Mouse (Mus musculus): ENCODE measurements around the gene U2af1. TPM values are rescaled to one million over a fixed set of nuclear protein-coding genes. Genes with fewer than 3 reads are reported as not detected.
"Not testable (repeated sequence)": the region's sequence is repeated elsewhere in the genome, so short reads cannot be mapped to it uniquely, and the experiment has no call there.

U2af1 gene
- 196 and 202 TPM in 2 replicates for polyA plus RNA-seq (2015; fragmentation: Nextera tagmentation; extraction: Ambion mirVana)

DNA sequence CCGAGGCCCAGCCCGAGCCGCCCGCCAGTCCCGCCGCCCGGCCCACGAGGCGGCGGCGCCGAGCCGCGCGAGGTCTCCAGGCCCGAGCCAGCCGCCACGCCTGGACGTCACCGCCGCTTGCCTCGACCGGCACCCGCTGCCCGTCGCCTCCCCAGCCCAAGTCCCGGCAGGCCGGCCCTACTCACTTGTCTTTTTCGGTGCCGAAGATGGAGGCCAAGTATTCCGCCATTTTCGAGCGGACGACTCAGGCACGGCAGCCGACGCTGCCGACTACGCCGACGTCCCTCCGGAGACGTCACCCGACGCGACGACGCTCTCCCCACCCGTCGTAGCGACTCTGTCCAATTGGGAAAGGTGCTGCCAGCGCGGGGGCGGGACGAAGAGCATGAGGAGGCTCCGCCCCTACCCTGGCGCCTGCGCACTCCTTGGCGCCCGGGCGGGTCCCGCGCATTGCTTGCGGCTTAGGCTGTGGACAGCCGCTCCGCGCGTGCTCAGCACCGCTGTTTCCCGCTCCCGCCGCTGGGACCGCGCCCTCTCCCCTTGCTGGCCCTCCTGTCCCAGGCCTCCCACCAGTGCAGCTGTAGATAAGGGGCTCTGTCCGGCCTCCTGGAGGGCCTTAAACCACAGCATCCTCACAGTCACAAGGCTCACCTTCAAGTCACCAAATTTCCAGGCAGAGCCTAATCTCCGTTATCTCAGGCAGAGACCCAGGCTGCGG lies at the start of gene U2af1:
Gene U2af1 (minus strand): TSS at position 425 of the 718 bp plus-strand sequence.
- peak; percentile 99 for ATAC-seq (ENCODE audit: low FRiP score, low read depth)
- Histone ChIP-seq H3K9me3 (no peaks in the 10 kb centered on the region), H3K36me3 (peaks cover 19% of the 10 kb centered on the region), H3K4me3 (peak within 1 kb of the TSS; percentile 96), H3K4me2 (peak within 1 kb of the TSS; percentile 81), H3K27me3 (no peaks in the 10 kb centered on the region), H3K4me1 (replicated peaks) (peaks cover 26% of the 10 kb centered on the region), H3K9ac (peak within 1 kb of the TSS; percentile 96), H3K27ac (replicated peaks) (peak within 1 kb of the TSS; percentile 91)
- under 1% methylated on average over 74 of the region's 77 CpGs for WGBS

DNA sequence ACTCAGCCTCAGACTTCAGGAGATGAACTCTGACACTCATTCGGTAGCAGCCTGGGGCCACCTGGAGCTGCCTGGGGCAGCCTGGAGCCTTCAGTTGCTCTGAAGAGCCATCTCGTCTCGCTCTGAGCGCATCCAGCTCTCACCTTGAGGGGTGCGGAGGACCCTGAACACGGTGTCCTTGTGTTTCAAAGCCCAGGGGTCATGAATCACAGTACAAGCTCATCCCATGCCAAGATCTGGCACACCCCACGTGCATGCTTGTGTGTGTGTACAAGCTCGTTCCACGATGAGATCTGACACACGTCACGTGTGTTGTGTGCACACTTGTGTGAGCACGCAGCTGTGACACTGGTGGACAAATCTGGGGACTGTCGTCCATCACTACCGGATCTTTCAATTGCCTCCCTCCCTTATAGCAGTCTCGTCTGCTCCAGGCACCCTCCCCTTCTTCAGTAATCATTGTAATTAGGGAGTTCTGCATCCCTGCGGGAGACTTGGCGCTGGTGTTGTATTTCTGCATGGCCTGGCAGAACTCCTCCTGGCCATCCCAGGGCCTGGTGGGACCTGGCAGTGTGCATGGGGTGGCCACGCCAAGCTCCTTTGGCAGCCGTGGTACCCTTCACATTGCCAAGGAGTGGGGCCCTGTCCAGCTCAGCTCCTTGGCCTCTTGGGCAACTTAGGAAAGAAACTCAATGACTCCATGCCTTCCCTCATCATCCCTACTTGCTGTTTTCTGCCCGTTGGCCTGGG lies 46.8 kb upstream of the U2af1 start:
- H3K4me1 ChIP-seq (replicated peaks), result peaks cover 9% of the 10 kb centered on the region
- ATAC-seq (ENCODE audit: low FRiP score, low read depth), result peak; percentile 69
- H3K27me3 ChIP-seq, result no peaks in the 10 kb centered on the region
- H3K4me2 ChIP-seq, result no peak overlapping the region
- no peaks in the 10 kb centered on the region for H3K9me3 ChIP-seq
- 57% methylated on average over 20 of the region's 20 CpGs for WGBS
- no peak overlapping the region for H3K9ac ChIP-seq
- no peak overlapping the region for H3K27ac ChIP-seq (replicated peaks)
- no peaks in the 10 kb centered on the region for H3K36me3 ChIP-seq
- H3K4me3 ChIP-seq, result no peak overlapping the region

DNA sequence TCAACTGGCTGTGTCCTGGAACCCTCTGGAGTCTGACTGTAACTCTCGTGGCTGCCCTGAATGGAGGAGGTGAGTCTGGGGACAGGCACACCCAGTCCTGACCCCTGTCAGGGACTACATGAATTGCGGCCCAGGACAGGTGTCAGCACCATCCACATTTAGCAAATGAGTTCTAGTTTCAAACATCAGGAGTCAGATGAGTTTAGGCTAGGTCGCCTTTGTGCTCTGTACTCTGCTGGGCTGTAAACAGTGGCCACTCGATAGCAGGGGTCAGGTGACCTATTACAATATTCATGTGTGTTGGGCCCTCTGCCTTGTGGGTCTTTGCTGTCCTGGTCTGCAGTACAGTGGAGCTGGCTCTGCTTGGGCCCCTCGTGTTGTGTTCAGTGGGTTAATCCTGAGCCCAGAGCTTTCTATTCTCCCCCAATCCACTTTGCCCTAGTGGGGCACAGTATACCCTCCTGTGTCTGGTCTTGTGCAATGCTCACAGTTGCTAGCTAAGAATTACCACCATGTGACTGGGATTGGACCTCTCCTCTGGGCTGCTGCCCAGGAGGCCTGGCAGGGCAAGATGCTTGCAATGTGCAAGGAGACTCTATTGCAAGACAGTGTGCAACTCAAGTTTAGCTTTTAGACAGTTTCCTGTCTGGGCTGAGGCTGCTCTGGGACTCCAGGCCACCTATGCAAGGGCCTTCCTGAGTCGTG lies 44.7 kb upstream of the U2af1 start:
- no peaks in the 10 kb centered on the region for H3K9me3 ChIP-seq
- peaks cover 15% of the 10 kb centered on the region for H3K4me1 ChIP-seq (replicated peaks)
- no peak overlapping the region for H3K4me2 ChIP-seq
- H3K27me3 ChIP-seq, result no peaks in the 10 kb centered on the region
- no peak overlapping the region for H3K27ac ChIP-seq (replicated peaks)
- H3K9ac ChIP-seq, result no peak overlapping the region
- ATAC-seq (ENCODE audit: low FRiP score, low read depth), result no peak
- H3K4me3 ChIP-seq, result no peak overlapping the region
- WGBS, result 81% methylated on average over 6 of the region's 6 CpGs
- no peaks in the 10 kb centered on the region for H3K36me3 ChIP-seq

DNA sequence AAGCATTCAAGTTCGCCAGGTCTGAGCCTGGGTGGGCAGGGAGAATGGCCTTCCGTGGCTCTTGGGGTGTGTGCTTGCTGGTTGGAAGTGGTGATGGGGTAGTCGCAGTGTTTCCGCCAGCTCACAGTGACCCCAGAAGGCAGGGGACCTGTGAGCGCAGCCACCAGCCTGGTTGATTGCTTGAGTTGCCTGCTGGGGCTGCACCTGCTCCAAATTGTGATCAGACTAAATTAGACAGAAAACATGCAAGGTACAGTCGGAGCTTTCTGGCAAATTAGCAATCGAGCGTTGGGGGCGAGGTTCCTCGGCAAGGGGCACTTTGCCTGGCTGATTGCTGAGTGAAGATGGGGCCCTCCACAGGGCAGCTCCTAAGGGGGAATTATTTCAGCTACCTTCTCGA lies 39.7 kb upstream of the U2af1 start:
- Histone ChIP-seq H3K27ac (replicated peaks) (peak overlapping the region; percentile 7; the same call in 1 of the 2 replicates), H3K4me3 (no peak overlapping the region), H3K36me3 (no peaks in the 10 kb centered on the region), H3K4me1 (replicated peaks) (peaks cover 17% of the 10 kb centered on the region), H3K27me3 (no peaks in the 10 kb centered on the region), H3K9ac (no peak overlapping the region), H3K4me2 (no peak overlapping the region), H3K9me3 (no peaks in the 10 kb centered on the region)
- 55% methylated on average over 11 of the region's 11 CpGs for WGBS
- peak; percentile 34; the same call in 1 of the 2 replicates for ATAC-seq (ENCODE audit: low FRiP score, low read depth)

DNA sequence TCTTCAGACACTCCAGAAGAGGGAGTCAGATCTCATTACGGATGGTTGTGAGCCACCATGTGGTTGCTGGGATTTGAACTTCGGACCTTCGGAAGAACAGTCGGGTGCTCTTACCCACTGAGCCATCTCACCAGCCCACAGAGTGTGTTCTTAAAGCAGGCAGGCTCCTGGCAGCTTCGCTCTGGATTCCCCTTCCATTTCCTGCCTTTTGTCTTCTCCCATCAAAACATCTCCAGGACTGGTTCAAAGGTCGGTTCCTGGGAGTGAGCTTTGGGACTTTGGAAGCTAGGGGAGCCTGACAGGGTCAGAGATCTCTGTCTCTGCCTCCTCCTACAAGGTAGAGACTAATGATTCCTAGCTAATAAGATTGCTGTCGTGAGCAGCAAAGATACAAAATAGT lies 36.7 kb upstream of the U2af1 start:
- ATAC-seq (ENCODE audit: low FRiP score, low read depth); H3K4me2 ChIP-seq; H3K4me3 ChIP-seq; H3K27me3 ChIP-seq; H3K9ac ChIP-seq; H3K27ac ChIP-seq (replicated peaks); H3K36me3 ChIP-seq; H3K9me3 ChIP-seq: not testable (repeated sequence)
- peaks cover 23% of the 10 kb centered on the region for H3K4me1 ChIP-seq (replicated peaks)
- 87% methylated on average over 7 of the region's 7 CpGs for WGBS

DNA sequence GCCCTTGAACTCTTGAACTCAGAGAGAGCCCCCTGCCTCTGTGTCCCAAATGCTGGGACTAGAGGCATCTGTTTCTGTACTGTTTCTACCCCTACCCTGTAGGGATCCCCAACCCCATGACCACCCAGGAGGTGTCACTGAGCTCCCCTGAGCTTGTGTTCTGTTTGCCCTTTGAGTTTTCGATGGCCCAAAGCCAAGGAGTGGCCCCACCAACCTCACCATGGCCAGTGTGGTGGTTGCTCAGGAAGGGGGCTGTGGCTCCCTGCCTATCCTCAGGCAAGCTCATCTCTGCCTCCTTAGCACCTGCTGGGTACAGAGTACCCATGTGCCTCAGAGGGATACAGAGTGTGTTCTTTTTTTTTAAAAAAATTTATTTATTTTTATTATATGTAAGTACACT lies 36.3 kb upstream of the U2af1 start:
- H3K4me2 ChIP-seq, result no peak overlapping the region
- H3K9me3 ChIP-seq, result no peaks in the 10 kb centered on the region
- no peak overlapping the region for H3K9ac ChIP-seq
- ATAC-seq (ENCODE audit: low FRiP score, low read depth), result no peak
- no peaks in the 10 kb centered on the region for H3K27me3 ChIP-seq
- no peak overlapping the region for H3K4me3 ChIP-seq
- no peak overlapping the region for H3K27ac ChIP-seq (replicated peaks)
- peaks cover 23% of the 10 kb centered on the region for H3K4me1 ChIP-seq (replicated peaks)
- 100% methylated on average over 1 of the region's 1 CpGs for WGBS
- H3K36me3 ChIP-seq, result no peaks in the 10 kb centered on the region

DNA sequence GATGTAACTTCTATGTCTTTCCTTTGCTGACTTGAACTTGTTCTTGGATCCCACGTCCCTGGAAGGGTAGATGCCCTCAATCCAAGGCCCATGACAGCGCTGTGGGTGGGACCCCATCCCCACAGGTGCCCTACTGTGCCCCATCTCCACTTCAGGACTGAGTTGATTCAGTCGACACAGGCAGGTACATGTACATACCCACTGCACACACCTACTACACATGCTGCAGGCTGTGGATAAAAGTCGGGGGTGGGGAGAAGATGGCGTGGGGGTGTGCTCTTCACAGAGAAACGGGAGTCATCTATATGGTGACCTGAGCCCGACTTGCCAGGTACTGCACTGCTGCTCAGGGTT lies 35.3 kb upstream of the U2af1 start:
- peaks cover 22% of the 10 kb centered on the region for H3K4me1 ChIP-seq (replicated peaks)
- ATAC-seq (ENCODE audit: low FRiP score, low read depth), result no peak
- H3K4me2 ChIP-seq, result no peak overlapping the region
- no peaks in the 10 kb centered on the region for H3K9me3 ChIP-seq
- no peak overlapping the region for H3K27ac ChIP-seq (replicated peaks)
- WGBS, result 76% methylated on average over 7 of the region's 7 CpGs
- H3K36me3 ChIP-seq, result no peaks in the 10 kb centered on the region
- H3K4me3 ChIP-seq, result no peak overlapping the region
- no peaks in the 10 kb centered on the region for H3K27me3 ChIP-seq
- no peak overlapping the region for H3K9ac ChIP-seq

DNA sequence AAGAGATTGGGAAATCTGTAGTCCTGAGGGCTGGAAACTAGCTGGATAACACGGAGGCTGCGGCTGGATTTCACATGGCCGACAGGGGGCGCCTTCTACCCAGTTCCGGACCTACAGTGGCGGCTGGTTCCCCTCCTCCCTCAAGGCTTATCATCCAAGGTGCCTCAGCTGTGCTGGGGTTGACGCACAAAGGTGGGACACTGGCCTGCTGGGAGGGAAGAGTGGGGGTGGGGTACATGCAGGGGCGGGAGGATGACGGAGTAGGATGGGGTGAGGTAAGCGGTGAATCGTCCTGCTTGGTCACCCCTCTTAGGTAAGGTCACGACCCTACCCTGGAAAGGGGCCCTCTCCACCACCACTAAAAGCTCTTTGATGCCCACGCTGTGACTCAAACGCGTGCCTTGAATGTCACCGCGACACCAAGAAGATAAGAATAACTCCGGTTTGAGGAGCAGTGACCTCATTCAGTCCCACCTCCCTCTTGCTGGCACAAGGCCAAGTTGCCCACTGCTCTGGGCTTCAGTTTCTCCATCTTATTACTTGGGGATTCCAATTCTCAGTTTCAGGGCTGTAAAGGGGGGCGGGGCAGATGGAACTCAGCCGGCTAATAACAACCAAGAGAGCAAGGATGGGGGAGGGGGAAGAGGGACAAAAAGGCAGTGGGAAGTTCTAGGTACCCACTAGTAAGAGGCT lies 34.8 kb upstream of the U2af1 start:
- H3K4me1 ChIP-seq (replicated peaks), result peaks cover 17% of the 10 kb centered on the region
- H3K9me3 ChIP-seq, result no peaks in the 10 kb centered on the region
- no peak overlapping the region for H3K4me3 ChIP-seq
- peak overlapping the region; percentile 36 for H3K4me2 ChIP-seq
- no peak overlapping the region for H3K27ac ChIP-seq (replicated peaks)
- H3K9ac ChIP-seq, result no peak overlapping the region
- WGBS, result 5% methylated on average over 20 of the region's 20 CpGs
- H3K27me3 ChIP-seq, result no peaks in the 10 kb centered on the region
- ATAC-seq (ENCODE audit: low FRiP score, low read depth), result peak; percentile 23; the same call in 1 of the 2 replicates
- no peaks in the 10 kb centered on the region for H3K36me3 ChIP-seq

DNA sequence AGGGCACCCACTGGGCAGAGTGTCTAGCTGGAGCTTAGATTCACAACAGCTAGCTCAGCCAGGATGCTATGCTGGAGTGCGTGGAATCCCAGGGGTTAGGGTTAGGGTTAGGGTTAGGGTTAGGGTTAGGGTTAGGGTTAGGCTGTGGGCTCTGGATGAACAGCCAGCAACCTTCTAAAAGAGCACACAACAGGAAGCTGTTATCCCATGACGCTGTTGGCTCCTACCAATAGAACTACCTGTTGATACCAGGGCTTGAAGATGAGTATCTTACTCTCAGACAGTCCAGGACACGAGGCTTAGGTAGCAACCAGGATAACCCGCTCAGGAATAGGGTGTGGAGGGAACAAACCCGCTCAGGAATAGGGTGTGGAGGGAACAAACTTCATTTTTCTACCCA lies 34.2 kb upstream of the U2af1 start:
- no peak overlapping the region for H3K9ac ChIP-seq
- peak; percentile 3; the same call in 1 of the 2 replicates for ATAC-seq (ENCODE audit: low FRiP score, low read depth)

DNA sequence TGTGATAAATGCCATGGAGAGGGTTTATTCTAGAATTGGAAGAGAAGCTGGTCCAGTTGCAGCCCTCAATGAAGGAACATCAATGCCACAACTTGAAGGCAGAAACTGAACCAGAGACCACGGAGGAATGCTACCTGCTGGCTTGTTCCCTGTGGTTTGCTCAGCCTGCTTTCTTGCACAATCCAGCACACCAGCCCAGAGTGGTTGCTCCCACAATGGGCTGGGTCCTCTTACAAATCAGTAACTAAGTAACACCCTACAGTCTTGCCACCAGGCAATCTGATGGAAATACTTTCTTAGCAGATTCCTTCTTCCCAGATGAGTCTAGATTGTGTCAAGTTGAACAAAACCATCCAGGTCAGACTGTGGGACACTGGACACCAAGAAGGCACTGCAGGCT lies 30.9 kb upstream of the U2af1 start:
- no peak for ATAC-seq (ENCODE audit: low FRiP score, low read depth)
- H3K27me3 ChIP-seq, result no peaks in the 10 kb centered on the region
- 70% methylated on average over 1 of the region's 1 CpGs for WGBS

More for the DNA sequence above, 34.2 kb upstream of the U2af1 start:
- no peaks in the 10 kb centered on the region for H3K27me3 ChIP-seq
- H3K4me2 ChIP-seq, result no peak overlapping the region
- no peaks in the 10 kb centered on the region for H3K9me3 ChIP-seq
- H3K27ac ChIP-seq (replicated peaks), result no peak overlapping the region
- peaks cover 12% of the 10 kb centered on the region for H3K4me1 ChIP-seq (replicated peaks)
- H3K36me3 ChIP-seq, result no peaks in the 10 kb centered on the region
- WGBS, result 38% methylated on average over 5 of the region's 5 CpGs
- no peak overlapping the region for H3K4me3 ChIP-seq

DNA sequence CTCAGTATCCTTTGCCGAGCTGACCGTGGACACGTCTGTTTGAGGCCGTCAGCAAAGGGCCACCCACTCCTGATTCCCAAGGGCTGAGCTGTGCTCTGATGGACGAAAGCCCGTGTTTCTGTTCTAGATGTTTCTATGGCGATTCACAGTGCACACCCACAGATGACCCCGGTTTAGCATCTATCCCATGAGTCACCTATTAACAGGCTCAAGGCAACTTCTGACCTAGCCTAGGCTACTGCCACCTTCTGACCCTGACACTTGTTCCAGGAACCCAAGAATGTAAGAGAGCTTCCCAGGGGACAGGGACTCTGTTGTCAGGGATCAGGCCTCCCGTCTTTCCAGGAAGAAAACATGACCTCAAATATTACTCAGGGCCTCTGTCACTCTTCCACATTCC lies 29.4 kb upstream of the U2af1 start:
- no peak overlapping the region for H3K9ac ChIP-seq
- no peak overlapping the region for H3K4me3 ChIP-seq
- ATAC-seq (ENCODE audit: low FRiP score, low read depth), result no peak
- H3K36me3 ChIP-seq, result no peaks in the 10 kb centered on the region
- H3K4me2 ChIP-seq, result no peak overlapping the region
- H3K9me3 ChIP-seq, result no peaks in the 10 kb centered on the region
- no peak overlapping the region for H3K27ac ChIP-seq (replicated peaks)
- H3K4me1 ChIP-seq (replicated peaks), result peaks cover 17% of the 10 kb centered on the region
- 75% methylated on average over 9 of the region's 9 CpGs for WGBS
- no peaks in the 10 kb centered on the region for H3K27me3 ChIP-seq

More for the DNA sequence above, 30.9 kb upstream of the U2af1 start:
- no peak overlapping the region for H3K4me2 ChIP-seq
- no peaks in the 10 kb centered on the region for H3K9me3 ChIP-seq
- H3K27ac ChIP-seq (replicated peaks), result no peak overlapping the region
- peaks cover 25% of the 10 kb centered on the region for H3K4me1 ChIP-seq (replicated peaks)
- no peak overlapping the region for H3K4me3 ChIP-seq
- H3K9ac ChIP-seq, result no peak overlapping the region
- H3K36me3 ChIP-seq, result no peaks in the 10 kb centered on the region

Measured in hindbrain, embryonic 15.5 days (tissue).